Mouse (Mus musculus) testis, adult 2 months (tissue): ENCODE data around the gene Anapc11.

Source experiments
- CTCF ChIP-seq: fragments of 200-500 bp; IDR thresholded peaks from 2 replicates; pipeline ENCODE4 v1.5.1; 2012; ENCODE audit warnings: low read depth, mild to moderate bottlenecking, inconsistent platforms, low read length, moderate library complexity; ENCODE audit not compliant: control insufficient read depth, insufficient read depth, insufficient replicate concordance
- POLR2A ChIP-seq: fragments of 200-500 bp; IDR thresholded peaks from 2 replicates; pipeline ENCODE4 v1.6.1; 2012; ENCODE audit warnings: low read depth, mild to moderate bottlenecking, inconsistent platforms, low read length, moderate library complexity; ENCODE audit not compliant: control insufficient read depth

DNA sequence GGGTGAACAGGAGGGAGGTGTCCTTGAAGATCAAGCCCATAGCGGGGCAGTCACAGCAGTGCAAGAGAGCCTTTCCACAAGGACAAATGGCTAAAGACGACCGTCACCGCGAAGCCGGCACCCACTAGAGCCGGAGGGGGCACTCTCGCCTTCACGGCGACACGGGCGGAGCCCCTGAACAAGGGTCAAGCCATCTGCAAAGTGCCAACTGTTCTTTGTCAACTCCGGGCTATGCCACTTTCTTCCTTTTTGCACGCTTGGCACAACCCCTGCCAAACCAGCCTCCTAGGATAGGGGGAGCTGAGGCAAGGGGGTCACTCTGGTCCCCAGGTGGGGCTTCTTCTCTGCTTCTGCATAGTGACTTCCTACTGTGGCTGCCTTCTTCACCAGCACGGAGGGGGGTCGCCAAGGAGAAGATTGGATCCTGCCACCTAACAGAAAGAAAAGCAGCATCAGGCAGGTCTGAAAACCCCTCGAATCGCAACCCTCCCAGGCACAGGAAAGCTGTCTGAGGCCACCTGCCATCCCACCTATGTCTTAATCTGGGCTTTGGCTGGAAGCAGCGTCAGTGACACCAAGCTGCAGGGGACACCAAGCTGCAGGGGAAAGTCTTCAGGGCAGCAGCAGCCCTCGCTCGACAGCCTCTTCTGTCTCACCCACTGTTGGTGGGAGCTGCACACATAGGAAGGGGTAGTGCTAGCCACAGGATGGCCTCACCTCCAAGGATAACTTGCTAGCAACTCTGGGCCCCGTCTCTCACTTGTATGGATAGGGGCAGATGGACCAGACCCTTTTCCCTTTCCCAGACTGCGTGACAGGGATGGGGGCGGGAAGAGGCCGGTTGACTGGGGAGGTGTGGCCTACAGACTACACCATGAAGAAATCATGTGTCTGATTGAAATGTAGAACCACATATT lies 20.7 kb downstream of the Anapc11 start:
- no peak for TF ChIP-seq CTCF
- TF ChIP-seq POLR2A = no peak
